18 mouse cellular contexts compared by ENCODE assay signal in genomic region chr1:145910637-145911369, GRCm38 (mm10).
"Had no signal": no experiment of that assay in that cellular context is flagged by ENCODE, and none has a peak within 500 bp of the region (broad histone marks: within the 10 kb centered on the region; RNA-seq: fewer than 3 reads in every experiment).

No protein-coding gene starts in this region.

- H3K36me3 ChIP-seq: liver, embryonic 13.5 days; neural tube, embryonic 13.5 days; stomach, embryonic 15.5 days had no signal

- H3K4me1 ChIP-seq: liver, embryonic 13.5 days; neural tube, embryonic 13.5 days; stomach, embryonic 15.5 days had no signal

- H3K4me2 ChIP-seq: liver, embryonic 13.5 days; neural tube, embryonic 13.5 days; stomach, embryonic 15.5 days had no signal

- H3K27ac ChIP-seq: layer of hippocampus, adult 2 months; liver, embryonic 13.5 days; neural tube, embryonic 13.5 days; stomach, embryonic 15.5 days had no signal

- H3K27me3 ChIP-seq: liver, embryonic 13.5 days; neural tube, embryonic 13.5 days; stomach, embryonic 15.5 days had no signal

- H3K4me3 ChIP-seq: layer of hippocampus, adult 2 months; liver, embryonic 13.5 days; myocyte; neural tube, embryonic 13.5 days; stomach, embryonic 15.5 days had no signal

- H3K9ac ChIP-seq: liver, embryonic 13.5 days; neural tube, embryonic 13.5 days; stomach, embryonic 15.5 days had no signal

- DNase-seq: kidney, adult 18-20 months; kidney, adult 9 months; kidney, postnatal 14 days; kidney, postnatal 4 days; layer of hippocampus, adult 9-11 months; liver, embryonic 13.5 days; lung, adult 2 months; lung, postnatal 14 days; lung, postnatal 4 days; retina, postnatal 1 day; right cerebral cortex, postnatal 25 days; spleen, adult 18-20 months; thymus, postnatal 25 days had no signal

- H3K9me3 ChIP-seq: liver, embryonic 13.5 days; neural tube, embryonic 13.5 days; stomach, embryonic 15.5 days had no signal

- ATAC-seq: intestine, embryonic 16.5 days had no signal
